Mouse (Mus musculus): ENCODE measurements at regions not wholly inside any gene's neighbourhood (a gene's known extent, or its start where the extent isn't known, plus 50 kb on each side); places are given as distances from the start of the nearest gene placed in this dataset.

GRCm38 (mm10) chr13:106689618-106690017 is 247.1 kb downstream of the Ipo11 start:
- in situ Hi-C loops (cut with MboI; ENCODE audit: low pct_ligation_motif_present, low pct_unique_long_range_greater_than_20kb, low sequenced_read_pairs) (no loop called here), dilution Hi-C loops (cut with MboI; ENCODE audit: extremely low pct_ligation_motif_present, extremely low pct_unique_long_range_greater_than_20kb, low sequenced_read_pairs) (no loop called here)
- Histone ChIP-seq H3K4me2 (ENCODE audit: insufficient read depth, low read depth, poor library complexity, severe bottlenecking) (no peak overlapping the region), H3K27me3 (replicated peaks) (no peaks in the 10 kb centered on the region), H3K36me3 (replicated peaks in 1 of 2; ENCODE audit: control insufficient read depth in 1 of 2, insufficient read depth in 1 of 2, low read length in 1 of 2) (no peaks in the 10 kb centered on the region), H3K9ac (ENCODE audit: insufficient read depth, low read depth) (no peak overlapping the region), H3K9me3 (replicated peaks; ENCODE audit: low read length) (no peaks in the 10 kb centered on the region), H3K79me2 (replicated peaks; ENCODE audit: control insufficient read depth, extremely low read depth, insufficient read depth, poor library complexity, severe bottlenecking) (no peaks in the 10 kb centered on the region), H3K4me3 (replicated peaks in 1 of 3; ENCODE audit: low read depth in 2 of 3, low read length in 2 of 3, poor library complexity in 1 of 3) (no peak overlapping the region), H3K27ac (ENCODE audit: insufficient read depth, low read depth) (no peak overlapping the region), H3K4me1 (ENCODE audit: control insufficient read depth in 1 of 2, insufficient read depth in 2 of 2) (peaks cover 3 to 15% of the 10 kb centered on the region in 2 experiments; a peak in 2 of 4 replicates)
- no peak for TF ChIP-seq ZKSCAN1 (IDR thresholded peaks at IDR 0.05; ENCODE audit: borderline replicate concordance, low read depth, low read length)
- no peak for TF ChIP-seq TBP (conservative IDR thresholded peaks at IDR 0.05; ENCODE audit: low read depth, low read length)
- TF ChIP-seq USF2 (conservative IDR thresholded peaks at IDR 0.05; ENCODE audit: low read depth, low read length): no peak
- no peak for TF ChIP-seq IRF4 (IDR thresholded peaks at IDR 0.05; ENCODE audit: low read depth, low read length)
- no peak for TF ChIP-seq POLR2AphosphoS2 (IDR thresholded peaks at IDR 0.05; ENCODE audit: low read depth, low read length)
- no peak for TF ChIP-seq MXI1 (IDR thresholded peaks at IDR 0.05; ENCODE audit: low read depth, low read length)
- TF ChIP-seq PAX5 (IDR thresholded peaks at IDR 0.05; ENCODE audit: low read length): no peak
- TF ChIP-seq NELFE (IDR thresholded peaks at IDR 0.05; ENCODE audit: low read depth, low read length): no peak
- TF ChIP-seq ETS1 (conservative IDR thresholded peaks at IDR 0.05; ENCODE audit: low read depth, low read length): no peak
- DNase-seq (ENCODE audit: extremely low read depth): no peak

GRCm38 (mm10) chr13:106689051-106689450 is 247.7 kb downstream of the Ipo11 start:
- no peak overlapping the region for H3K4me2 ChIP-seq (ENCODE audit: insufficient read depth, low read depth, poor library complexity, severe bottlenecking)
- dilution Hi-C loops (cut with MboI; ENCODE audit: extremely low pct_ligation_motif_present, extremely low pct_unique_long_range_greater_than_20kb, low sequenced_read_pairs): no loop called here
- H3K9me3 ChIP-seq (replicated peaks; ENCODE audit: low read length): no peaks in the 10 kb centered on the region
- no peaks in the 10 kb centered on the region for H3K79me2 ChIP-seq (replicated peaks; ENCODE audit: control insufficient read depth, extremely low read depth, insufficient read depth, poor library complexity, severe bottlenecking)
- H3K9ac ChIP-seq (ENCODE audit: insufficient read depth, low read depth): no peak overlapping the region
- H3K4me3 ChIP-seq (replicated peaks in 1 of 3; ENCODE audit: low read depth in 2 of 3, low read length in 2 of 3, poor library complexity in 1 of 3): no peak overlapping the region
- H3K4me1 ChIP-seq (ENCODE audit: control insufficient read depth in 1 of 2, insufficient read depth in 2 of 2): peaks cover 3 to 15% of the 10 kb centered on the region in 2 experiments; a peak in 2 of 4 replicates
- no peak for TF ChIP-seq CTCF (conservative IDR thresholded peaks at IDR 0.05 in 1 of 2, IDR thresholded peaks at IDR 0.05 in 1 of 2; ENCODE audit: low read depth in 2 of 2, low read length in 2 of 2)
- no peak for TF ChIP-seq CHD1 (IDR thresholded peaks at IDR 0.05; ENCODE audit: low read depth, low read length)
- TF ChIP-seq EP300 (IDR thresholded peaks at IDR 0.05; ENCODE audit: low read length): no peak
- no peak for TF ChIP-seq MXI1 (IDR thresholded peaks at IDR 0.05; ENCODE audit: low read depth, low read length)
- no peak for TF ChIP-seq MAFK (IDR thresholded peaks at IDR 0.05; ENCODE audit: insufficient replicate concordance, low read length)
- no peak for TF ChIP-seq PAX5 (IDR thresholded peaks at IDR 0.05; ENCODE audit: low read length)
- no peak for TF ChIP-seq NELFE (IDR thresholded peaks at IDR 0.05; ENCODE audit: low read depth, low read length)
- no peak for TF ChIP-seq MEF2A (IDR thresholded peaks at IDR 0.05; ENCODE audit: borderline replicate concordance, low read depth, low read length)
- no peak for TF ChIP-seq RCOR1 (conservative IDR thresholded peaks at IDR 0.05; ENCODE audit: low read depth, low read length)
- TF ChIP-seq JUN (IDR thresholded peaks at IDR 0.05; ENCODE audit: insufficient read depth, low read depth, low read length): no peak
- TF ChIP-seq TCF12 (IDR thresholded peaks at IDR 0.05; ENCODE audit: low read depth, low read length): no peak
- TF ChIP-seq SIN3A (IDR thresholded peaks at IDR 0.05; ENCODE audit: low read length): no peak
- no peak for TF ChIP-seq CHD2 (IDR thresholded peaks at IDR 0.05; ENCODE audit: low read length)
- no peak for TF ChIP-seq USF1 (IDR thresholded peaks at IDR 0.05; ENCODE audit: low read depth, low read length)
- TF ChIP-seq MAZ (IDR thresholded peaks at IDR 0.05; ENCODE audit: low read depth, low read length): no peak
- TF ChIP-seq ZKSCAN1 (IDR thresholded peaks at IDR 0.05; ENCODE audit: borderline replicate concordance, low read depth, low read length): no peak
- no peak for TF ChIP-seq ZMIZ1 (IDR thresholded peaks at IDR 0.05; ENCODE audit: low read depth, low read length)
- no peak for TF ChIP-seq KAT2A (IDR thresholded peaks at IDR 0.05; ENCODE audit: insufficient replicate concordance, low read length)
- TF ChIP-seq BHLHE40 (IDR thresholded peaks at IDR 0.05; ENCODE audit: low read depth, low read length): no peak
- H3K27ac ChIP-seq (ENCODE audit: insufficient read depth, low read depth): no peak overlapping the region
- DNase-seq (ENCODE audit: extremely low read depth): no peak
- in situ Hi-C loops (cut with MboI; ENCODE audit: low pct_ligation_motif_present, low pct_unique_long_range_greater_than_20kb, low sequenced_read_pairs): no loop called here
- no peaks in the 10 kb centered on the region for H3K36me3 ChIP-seq (replicated peaks in 1 of 2; ENCODE audit: control insufficient read depth in 1 of 2, insufficient read depth in 1 of 2, low read length in 1 of 2)
- no peaks in the 10 kb centered on the region for H3K27me3 ChIP-seq (replicated peaks)

Measured in CH12.LX (cell line).